Mouse (Mus musculus): Measurements from ENCODE around the gene Siglecf.

DNA sequence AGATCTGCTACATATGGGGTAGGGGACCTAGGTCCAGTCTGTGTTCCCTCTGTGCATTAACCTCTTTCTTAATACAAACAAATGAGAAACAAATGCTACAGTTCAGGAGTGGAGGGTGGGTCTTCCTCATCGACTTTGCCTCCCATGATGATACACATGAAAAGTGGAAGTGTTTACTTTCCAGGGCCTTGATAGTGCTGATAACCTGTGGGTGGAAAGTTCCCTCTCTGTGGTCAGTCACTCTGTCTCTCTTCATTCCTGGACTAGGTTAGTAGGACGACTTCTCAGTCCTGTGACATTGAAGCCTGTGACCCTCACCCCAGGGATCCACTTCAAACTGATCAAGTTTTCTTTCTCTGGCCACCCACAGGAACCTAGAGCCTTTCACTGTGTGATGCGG lies at the start of gene Siglecf:
- TF ChIP-seq CTCF (IDR thresholded peaks at IDR 0.05; ENCODE audit: control insufficient read depth, insufficient read depth, insufficient read length) (no peak), FOSL1 (IDR thresholded peaks at IDR 0.05; ENCODE audit: insufficient read depth, low read length, poor library complexity, severe bottlenecking) (no peak)

Measured in C2C12 (cell line).